Mouse (Mus musculus): Measurements from ENCODE around the gene Ptgr1.
A peak's percentile ranks its signal among the peaks of the same experiment; 100 is the strongest.

Gene Ptgr1

DNA sequence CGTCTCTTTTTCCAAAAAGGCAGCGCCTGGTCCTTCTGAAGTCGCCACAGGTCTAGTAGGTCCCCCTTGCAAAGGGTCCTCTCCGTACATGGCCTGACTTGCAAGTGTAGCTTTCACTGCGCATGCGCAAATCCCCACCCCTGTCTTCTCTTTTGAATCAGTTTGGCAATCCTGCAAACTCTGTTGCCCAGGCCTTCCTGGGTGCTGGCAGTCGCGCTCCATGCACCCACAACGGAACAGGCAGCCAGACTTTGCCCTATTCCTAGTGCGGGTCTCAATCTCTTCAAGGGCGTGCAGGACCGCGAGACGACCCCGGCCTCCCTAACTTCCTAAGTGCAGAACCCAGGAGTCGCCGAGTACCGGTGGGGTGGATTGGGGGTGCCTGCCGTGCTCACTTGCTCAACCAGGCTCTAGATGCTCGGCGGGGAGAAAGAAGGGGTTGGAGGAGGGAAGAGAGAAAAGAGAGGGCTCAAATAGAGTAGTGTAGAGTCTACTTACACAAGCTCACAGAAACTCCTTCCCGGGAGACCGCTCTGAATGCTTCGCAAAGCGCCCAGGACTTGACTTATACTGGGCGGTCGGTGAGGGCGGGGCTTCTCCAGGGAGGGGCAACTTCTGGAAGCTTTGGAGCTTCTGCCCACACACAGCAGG, at the start of gene Ptgr1:
Gene Ptgr1, minus strand, starts transcription at position 580 of the 651 bp plus-strand sequence.
- DNase-seq: peak; percentile 88

DNA sequence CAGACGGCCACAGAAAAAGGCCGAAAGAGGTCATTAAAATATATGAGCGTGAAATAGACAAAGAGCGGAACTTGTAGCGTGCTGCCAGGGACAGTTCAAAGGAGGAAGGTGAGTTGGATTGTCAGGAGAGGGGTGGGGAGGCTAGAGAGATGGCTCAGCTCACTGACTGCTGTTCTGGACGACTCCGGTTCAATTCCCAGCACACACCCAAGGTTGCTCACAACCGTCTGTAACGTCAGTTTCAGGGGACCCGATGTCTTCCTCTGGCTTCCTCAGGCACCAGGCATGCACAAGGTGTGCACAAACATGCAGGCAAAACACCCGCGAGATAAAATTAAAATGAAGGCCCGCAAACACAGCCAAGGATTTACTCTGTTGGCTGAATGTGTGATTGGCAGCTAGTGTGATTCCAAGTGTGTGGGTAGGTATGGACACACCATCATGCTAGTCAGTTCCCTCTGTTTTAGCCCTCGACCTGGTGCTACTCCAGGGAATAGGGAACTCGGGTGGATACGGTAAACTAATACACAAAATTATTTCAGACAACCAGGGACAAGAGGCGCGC, 48.9 kb upstream of the Ptgr1 start:
- DNase-seq: no peak

DNA sequence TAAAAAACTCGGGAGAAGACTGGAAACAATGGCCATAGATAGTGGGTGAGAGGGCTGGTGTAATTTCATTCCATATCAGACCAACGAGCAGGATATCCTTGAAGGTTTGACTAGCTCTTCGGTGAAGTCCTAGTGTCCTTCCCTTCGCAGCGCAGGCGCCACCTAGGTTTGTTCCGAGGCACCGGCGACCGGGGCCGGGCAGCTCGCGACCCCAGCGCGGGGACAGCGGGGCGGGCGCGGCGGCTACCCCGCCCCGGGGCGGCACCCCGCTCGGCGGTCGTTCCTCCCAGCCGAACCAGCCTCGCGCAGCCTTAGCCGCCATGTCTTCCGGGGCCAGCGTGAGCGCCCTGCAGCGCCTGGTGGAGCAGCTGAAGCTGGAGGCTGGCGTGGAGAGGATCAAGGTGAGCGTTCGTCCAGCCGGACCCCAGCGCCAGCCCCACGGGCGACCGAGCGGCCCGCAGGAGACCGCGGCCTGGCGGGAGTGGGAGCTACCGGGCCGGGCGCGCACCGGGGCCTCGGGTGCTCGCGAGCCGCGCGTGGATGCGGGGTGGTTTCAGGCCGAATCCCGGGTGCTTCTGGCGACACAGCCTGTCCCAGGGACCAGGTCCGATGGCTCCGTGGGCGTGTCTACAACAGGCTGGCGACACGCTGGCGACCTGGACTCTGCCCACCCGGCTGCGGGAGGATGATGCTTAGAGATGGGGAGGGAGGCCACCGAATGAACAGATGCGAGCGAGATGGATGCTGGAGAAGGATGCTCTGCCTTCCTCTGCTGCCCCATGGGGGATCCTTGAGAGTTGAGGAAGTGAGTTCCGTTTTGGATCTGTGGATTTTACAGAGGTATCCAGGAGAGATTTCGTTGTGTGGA, 48.2 kb upstream of the Ptgr1 start, which contains the start of gene Gng10:
Gene Gng10, plus strand, starts transcription at position 171 of the 868 bp plus-strand sequence.
- peak; percentile 78 for DNase-seq

DNA sequence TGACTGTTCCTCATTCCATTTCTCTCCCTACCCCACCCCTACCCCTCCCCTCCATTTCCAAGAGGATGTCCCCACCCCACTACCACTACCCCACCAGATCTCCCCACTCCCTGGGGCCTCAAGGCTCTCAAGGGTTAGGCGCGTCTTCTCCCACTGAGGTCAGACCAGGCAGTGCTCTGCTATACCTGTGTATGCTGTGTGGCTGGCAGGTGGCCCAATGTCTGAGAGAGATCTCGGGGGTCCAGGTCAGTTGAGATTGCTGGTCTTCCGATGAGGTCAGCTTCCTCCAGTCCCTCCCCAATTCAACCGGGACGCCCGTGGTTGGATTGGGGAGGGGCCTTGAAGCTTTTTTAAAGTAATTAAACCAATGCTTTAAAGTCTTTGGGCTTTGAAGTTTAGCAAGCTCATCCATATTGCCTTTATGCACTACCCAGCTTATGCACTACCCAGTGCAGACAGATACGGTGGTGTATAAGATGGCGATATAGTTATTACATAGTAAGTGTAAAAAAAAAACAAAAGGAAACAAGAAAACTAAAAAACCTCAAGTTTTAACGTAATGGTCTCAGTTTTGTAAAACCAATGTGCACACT, 47.5 kb upstream of the Ptgr1 start:
- DNase-seq: peak; percentile 14

GRCm38 (mm10) chr4:59016922-59017321, 30.0 kb upstream of the Ptgr1 start:
- DNase-seq: no peak

DNA sequence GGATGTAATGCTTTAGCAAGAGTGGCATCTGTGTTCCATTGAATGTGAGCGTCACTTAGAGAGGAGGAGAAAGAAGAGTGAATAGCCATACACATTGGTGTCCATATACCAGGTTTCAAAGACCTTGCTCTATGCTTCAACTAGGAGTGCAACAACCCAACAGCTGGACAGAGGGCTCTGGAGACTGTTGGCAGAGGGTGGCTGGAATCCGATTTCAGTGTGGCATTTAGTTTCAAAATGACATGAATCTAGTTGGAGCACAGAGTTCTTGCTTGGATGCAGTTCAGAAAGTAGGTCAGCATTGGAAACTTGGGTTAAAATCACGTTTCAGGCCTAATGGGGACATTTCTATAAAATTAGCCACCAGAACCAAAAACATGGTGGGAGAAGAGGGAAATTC, 28.3 kb upstream of the Ptgr1 start:
- no peak for DNase-seq

DNA sequence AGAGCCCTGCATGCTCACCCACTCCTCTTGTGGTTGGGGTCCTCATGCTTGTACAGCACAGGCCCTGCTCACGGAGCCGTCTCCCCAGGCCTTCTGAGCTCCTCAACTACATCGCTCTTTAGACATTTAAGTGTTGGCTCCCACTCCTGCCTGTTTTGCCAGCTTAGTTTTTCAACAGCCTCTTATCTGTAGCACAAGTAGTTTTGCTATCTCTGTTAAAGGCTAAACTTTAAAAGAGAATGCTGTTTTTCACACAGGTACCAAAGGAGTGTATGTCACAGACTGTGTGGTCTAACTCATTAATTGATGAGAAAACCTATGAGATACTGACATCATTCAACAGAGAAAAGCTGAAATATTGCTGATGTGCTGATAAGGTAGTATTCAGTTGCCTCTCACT, 24.5 kb upstream of the Ptgr1 start:
- DNase-seq: no peak

DNA sequence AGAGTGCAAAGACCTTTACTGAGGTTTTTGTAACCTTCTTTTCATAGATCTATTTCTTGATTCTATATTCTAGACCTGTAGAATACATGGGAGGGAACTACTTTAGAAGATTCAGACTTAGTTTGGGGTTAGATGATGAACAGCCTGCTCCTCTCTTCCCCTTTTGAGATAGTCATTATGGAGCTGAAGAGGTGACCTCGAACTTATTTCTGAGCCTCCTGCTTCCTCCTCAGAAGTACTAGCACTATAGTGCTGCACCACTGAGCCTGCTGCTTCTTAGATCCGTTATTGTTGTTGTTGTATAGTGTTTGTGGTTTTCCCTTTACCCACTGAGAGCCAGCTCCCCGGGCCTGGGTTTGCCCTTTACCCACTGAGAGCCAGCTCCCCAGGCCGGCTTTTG, 22.8 kb upstream of the Ptgr1 start:
- DNase-seq: no peak

DNA sequence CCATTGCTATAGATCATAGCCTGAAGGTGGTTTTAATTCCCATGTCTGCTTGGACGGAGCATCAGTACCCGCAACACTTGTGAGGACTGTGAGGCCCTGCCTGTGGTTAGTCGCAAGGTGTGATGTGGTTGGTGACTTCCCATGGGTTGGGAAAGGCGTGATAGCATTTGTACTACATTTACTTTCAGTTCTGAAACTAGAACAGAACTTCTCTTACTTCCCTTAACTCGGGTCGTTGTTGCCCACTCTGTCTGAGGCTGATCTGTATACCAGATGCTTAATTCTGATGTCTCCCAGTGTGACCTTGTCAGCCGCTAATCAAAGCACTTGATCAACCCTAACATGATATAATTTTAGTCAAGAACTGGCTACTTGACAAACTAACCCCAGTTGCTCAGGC, 22.3 kb upstream of the Ptgr1 start:
- DNase-seq: no peak

DNA sequence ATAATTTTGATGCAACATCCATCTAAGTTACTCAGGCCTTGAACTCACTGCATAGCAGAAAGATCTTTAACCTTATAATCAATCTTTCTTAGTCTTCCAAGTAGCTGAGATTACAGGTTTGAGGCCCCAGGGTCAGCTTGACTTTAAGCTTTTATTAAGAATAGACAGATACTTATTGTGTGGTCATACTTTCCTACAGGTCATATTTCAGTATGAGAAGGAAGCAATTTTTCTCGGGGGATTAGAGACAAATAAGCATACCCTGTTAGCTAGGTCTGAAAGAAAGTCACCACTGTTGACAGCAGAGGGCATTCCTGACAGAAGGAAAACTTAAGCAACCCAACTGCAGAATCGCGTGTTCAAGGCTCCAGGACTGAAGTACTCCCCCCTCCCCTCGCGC, 21.1 kb upstream of the Ptgr1 start:
- no peak for DNase-seq

DNA sequence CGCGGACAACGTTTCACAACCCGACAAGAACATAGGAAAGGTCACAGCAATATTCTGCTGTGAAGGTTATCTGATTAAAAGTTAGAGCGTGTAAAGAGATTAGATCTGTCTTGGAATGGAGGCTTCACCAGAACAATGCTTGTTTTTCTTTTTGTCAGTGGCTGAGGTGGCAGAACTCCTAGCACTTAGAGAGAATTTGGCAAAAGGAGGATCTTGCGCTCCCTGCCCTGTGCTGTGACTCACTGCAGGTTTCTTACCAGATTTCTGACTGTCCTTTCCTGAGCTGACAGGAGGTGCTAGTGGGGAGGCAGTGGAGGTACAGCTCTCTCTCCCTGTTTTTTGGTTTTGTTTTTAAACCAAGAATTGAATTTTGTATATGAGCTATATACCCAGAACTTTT, 20.1 kb upstream of the Ptgr1 start:
- DNase-seq: no peak

GRCm38 (mm10) chr4:59006211-59006610, 19.3 kb upstream of the Ptgr1 start:
- DNase-seq: no peak

- no peak for DNase-seq
These were observed 16.9 kb upstream of the Ptgr1 start for GRCm38 (mm10) chr4:59003806-59004200.

GRCm38 (mm10) chr4:59002948-59003805, 16.3 kb upstream of the Ptgr1 start, which contains the start of gene Gm20503:
Gene Gm20503 (plus strand): TSS chr4:59003210.
- peak; percentile 94 for DNase-seq

- DNase-seq: peak; percentile 56
These were observed 13.7 kb upstream of the Ptgr1 start for GRCm38 (mm10) chr4:59000614-59001013.

DNA sequence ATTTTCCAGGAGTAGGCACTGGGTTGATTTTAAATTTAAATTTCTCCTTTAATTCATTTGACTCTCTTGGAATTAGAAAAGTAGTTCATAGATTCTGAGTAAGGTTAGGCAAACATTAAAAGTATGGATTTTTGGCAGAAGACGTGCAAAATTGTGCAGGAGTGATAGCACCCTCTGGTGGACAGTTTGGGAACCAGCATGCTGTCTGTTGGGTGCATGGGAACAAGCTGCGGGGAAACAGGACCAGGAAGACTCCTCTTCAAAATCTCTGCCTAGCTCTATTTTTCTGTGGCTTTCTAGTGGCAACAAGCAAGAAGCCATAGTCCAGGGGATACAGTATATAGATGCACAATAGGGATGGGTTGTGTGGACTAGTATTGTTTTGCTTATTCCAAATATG, 12.8 kb upstream of the Ptgr1 start:
- peak; percentile 84 for DNase-seq

DNA sequence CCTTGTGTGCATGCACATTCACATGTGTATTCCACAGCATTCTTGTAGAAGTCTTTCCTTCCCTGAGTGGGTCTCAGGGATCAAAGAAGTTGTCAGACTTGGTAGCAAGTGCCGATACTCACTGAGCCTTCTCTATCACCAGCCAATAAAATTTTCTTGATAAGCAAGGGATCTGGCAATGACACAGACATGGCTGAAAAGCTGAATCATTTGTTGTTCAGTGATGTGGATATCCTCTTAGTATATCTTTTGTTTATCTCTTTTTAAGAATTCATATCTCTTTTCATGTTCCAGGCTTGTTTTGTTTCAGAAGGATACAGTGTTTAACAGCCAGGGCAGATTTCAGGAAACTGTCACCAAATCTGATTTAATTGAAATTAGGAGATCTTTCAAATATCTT, 11.8 kb upstream of the Ptgr1 start:
- DNase-seq: no peak

DNA sequence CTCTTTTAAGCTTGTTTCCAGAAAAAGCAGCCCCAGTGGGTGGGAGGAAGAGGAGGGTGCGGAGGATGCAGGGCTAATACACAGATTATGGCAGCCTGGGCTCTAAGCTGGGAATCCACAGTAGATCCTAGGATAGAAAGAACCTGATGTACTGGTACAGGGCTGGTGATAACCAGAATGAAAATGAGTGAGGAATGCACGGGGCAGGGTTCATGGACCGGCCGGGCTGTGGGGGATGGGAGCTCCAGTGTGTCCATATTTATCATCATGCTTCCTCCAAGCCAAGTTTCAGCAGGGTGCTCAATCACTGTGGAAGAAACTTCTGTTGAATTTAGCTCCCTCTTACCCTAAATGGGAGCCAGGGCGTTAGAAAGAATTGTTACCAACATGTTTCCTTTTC, 10.2 kb upstream of the Ptgr1 start:
- DNase-seq: no peak

DNA sequence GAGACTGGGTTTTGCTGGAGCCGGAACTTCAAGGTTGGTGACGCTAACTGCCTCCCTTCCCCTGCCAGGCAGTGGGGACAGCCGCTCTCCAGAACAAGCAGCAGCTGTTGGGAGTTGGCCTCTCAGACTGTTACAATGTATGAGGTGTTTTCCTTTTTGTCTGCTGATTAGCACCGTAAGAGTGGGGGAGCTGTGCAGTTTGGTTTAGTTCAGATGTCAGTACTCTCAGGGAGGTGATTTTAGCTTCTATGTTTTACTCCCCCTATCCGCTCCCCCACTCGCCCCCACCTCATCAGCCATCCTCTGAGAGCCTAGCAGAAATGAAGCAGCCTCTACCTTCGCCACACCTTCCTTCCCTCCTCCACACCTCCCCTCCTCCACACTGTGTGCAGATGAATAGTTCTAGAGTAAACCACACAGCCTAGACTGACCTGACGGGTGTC, 8.4 kb upstream of the Ptgr1 start:
- DNase-seq: no peak

GRCm38 (mm10) chr4:58994762-58995161, 7.8 kb upstream of the Ptgr1 start, which contains the start of gene Dnajc25:
Gene Dnajc25 (plus strand): TSS chr4:58995062.
- no peak for DNase-seq

DNA sequence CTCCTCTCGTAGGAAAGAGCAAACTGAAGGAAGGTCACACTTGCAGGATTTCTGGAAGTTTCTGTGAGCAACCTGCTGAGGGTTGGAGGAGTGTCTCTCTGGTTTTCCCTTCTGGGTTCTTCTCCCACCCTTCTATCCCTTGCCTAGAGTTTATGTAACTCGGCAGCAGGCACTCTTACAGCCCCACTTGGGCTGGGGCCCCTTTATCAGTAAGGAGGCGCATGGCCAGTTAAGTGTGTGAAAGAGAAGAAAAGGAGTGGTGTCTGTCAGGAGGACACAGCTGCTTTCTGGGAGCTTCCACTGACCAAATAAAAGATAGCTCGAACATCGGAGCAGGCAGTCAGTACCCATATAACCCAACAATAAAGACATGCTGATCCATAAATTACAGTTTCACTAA, 5.3 kb upstream of the Ptgr1 start:
- DNase-seq: no peak

Measured in lung, postnatal 10 days (tissue).